Mouse (Mus musculus) E14TG2a.4 (cell line): Measurements from ENCODE around the gene Spry1.

Experiments used
- CTCF ChIP-seq: conservative IDR thresholded peaks from 2 replicates; pipeline ENCODE4 v1.5.1; 2014; ENCODE audit warnings: low read length
- NANOG ChIP-seq: IDR thresholded peaks from 2 replicates; pipeline ENCODE4 v1.6.1; 2014; ENCODE audit warnings: borderline replicate concordance, low read length, mixed read lengths
- POU5F1 ChIP-seq: IDR thresholded peaks from 2 replicates; pipeline ENCODE4 v1.6.1; 2014; ENCODE audit warnings: low read length, borderline replicate concordance

DNA sequence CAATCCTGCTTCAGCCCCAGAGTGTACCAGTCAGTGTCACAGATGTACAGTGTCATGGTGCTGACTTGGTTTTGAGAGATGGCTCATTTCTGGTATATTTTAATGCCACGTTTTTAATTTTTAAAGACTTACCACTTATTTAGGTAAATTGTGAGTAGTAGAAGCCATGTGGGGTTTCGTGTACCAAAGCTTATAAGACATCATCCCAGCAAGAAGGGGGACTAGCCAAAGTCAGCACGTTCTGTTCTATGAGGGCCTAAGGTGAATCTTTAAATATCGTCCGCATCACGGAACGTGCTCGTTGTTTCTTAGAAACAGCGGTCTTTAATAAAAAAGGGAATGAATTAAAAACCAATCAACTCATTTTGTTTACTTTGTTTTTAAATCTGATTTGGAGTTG lies 6.5 kb downstream of the Spry1 start:
- no peak for TF ChIP-seq CTCF
- TF ChIP-seq POU5F1, result no peak
- TF ChIP-seq NANOG, result no peak
